Mouse (Mus musculus) CD4-positive, CD25-positive, alpha-beta regulatory T cell, adult 4 months (primary cell): ENCODE measurements around the gene Shroom3. TPM values are rescaled to one million over a fixed set of nuclear protein-coding genes. Genes with fewer than 3 reads are reported as not detected.

Experiments used
- ATAC-seq: one replicate; pipeline ENCODE4 v1.8.0; 2017
- polyA plus RNA-seq, 2 experiments: library from polyadenylated mRNA; unstranded; fragments of 100-300 nt; shearing (Covaris generic); gene quantifications; one replicate each; pipeline ENCODE4 v1.2.1; 2017

Gene Shroom3
- polyA plus RNA-seq, result not detected

GRCm38 (mm10) chr5:92683351-92683807 is at the start of gene Shroom3:
Gene Shroom3, plus strand, starts transcription at chr5:92683435.
- no peak for ATAC-seq

- no peak for ATAC-seq
Measured at GRCm38 (mm10) chr5:92633526-92633925, 49.7 kb upstream of the Shroom3 start.

DNA sequence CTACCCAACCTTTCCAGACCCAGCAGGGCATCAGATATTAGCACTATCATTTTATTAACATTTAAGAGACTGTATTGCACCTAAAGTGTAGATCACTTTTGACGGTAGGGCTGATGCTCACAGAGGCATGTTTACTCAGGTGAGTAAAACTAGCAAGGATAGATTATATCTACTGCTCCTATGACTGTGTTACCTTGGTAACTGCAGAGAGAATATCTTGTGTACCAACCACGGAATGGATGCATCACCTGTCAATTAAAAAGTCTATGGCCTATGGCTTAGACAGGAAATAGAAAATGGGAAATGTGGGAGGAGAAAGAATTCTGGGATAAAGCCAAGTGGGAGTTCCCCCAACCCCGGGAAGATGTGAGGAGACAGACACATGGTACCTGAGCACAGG is 48.3 kb upstream of the Shroom3 start:
- no peak for ATAC-seq

- ATAC-seq, result no peak
Measured at GRCm38 (mm10) chr5:92635891-92636290, 47.3 kb upstream of the Shroom3 start.

DNA sequence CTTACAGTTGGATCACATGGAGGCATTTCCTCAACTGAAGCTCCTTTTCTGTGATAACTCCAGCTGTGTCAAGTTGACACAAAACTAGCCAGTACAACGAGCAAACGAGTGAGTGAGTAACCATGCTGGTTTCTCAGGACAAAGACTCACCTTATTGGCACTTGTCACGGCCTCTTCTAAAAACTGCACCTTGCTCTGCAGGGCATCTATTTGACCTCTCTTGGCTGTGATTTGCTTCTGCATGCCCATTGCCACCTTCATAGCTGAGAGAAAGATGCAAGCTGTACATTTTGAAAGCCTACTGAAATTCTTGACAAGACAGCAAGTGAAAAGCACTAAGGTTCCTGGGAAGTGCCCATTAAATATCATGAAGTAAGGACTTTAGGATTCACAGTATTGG is 42.4 kb upstream of the Shroom3 start:
- ATAC-seq, result no peak

GRCm38 (mm10) chr5:92656256-92656655 is 27.0 kb upstream of the Shroom3 start:
- ATAC-seq, result peak; percentile 75

- no peak for ATAC-seq
Measured at GRCm38 (mm10) chr5:92664321-92664720, 18.9 kb upstream of the Shroom3 start.

- no peak for ATAC-seq
Measured at GRCm38 (mm10) chr5:92666860-92667259, 16.4 kb upstream of the Shroom3 start.

DNA sequence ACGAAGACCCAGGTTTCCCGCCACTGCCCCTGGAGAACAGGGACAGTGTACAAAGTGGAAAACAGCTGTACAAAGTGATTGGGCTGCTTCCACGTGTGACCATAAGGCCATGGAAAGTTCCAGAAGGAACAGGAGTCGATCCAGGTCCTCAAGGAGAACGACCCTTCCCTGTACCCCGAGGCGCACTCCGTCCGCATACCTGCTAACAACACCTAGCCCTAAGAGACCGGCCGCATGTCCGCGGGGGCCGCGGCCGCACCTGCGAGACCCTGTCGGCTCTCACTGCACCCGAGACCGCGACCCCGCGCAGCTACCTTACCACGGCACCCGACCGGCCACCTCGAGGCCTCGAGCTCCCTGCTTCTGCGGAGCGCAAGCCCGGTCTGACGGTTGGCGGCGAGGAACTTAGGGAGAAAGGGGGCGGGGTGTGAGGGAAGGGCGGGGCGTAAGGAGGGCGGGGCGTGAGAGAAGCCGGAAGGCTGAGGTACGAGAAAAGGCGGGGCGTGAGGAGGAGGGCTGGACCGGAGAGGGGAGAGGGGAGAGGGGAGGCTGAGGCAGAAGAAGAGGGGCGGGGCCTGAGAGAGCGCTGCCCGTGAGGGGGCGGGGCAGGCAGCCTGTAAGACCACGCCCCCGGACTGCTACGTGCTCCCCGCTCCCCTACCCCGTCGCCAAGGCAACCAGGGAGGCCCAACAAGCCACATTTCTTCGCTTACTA is 8.2 kb upstream of the Shroom3 start, which contains the start of gene Ccdc158:
Ccdc158 (minus strand) TSS at position 413 of the 715 bp plus-strand sequence.
- peak; percentile 78 for ATAC-seq

GRCm38 (mm10) chr5:92675574-92675920 is 7.7 kb upstream of the Shroom3 start:
- no peak for ATAC-seq

- no peak for ATAC-seq
Measured at GRCm38 (mm10) chr5:92679441-92679840, 3.8 kb upstream of the Shroom3 start.

DNA sequence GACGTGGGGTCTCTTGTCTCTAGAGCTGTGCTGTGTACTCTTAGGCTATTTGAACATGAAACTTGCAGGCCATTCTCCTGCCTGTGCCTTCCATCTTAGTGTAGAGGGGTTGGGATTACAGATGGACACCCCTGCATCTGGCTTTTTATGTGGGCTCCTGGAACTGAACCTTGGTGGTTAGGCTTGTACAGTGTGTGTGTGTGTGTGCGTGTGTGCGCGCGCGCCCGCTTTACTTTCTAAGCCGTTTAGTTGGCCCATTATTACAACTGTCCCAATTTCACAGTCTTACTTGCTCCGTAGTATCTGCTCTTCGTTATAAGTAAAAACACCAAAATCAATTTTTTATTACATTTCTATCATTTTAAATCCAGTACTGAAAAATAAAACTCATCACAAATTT is 1.4 kb upstream of the Shroom3 start:
- no peak for ATAC-seq

DNA sequence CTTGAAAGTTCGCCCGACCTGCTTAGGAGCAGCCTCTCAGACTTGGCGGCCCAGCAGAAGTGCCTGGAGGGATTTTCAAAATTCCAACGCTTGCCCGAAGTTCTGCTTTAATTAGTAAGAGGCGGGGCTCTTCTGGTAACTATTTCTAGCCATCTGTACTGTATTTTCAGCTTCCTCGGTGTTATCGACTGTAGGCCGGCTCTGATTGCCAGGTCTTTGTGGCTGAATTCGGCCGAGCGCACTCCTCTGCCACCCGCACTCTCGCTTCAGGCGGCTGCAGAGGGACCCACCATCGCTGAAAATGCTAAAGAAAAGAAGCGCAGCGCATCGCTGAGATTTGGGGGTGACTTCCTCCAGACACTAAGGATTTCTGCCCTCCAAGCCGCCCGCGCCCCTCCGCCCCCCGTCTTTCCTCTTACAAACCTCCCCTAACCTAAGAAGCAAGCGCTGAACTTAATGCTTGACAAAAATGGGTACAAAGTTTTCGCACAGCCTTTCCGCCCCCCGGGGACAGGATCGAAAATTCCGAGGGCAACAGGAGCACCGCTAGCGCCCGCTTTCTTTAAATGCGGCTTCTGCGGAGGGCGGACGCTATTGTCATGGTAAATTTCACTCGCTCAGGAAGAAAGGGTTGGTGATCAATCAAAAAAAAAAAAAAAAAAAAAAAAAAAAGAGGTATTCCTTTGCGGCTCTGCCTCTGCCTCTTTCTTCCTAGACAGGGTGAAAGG is 450 bp upstream of the Shroom3 start:
- ATAC-seq, result no peak

DNA sequence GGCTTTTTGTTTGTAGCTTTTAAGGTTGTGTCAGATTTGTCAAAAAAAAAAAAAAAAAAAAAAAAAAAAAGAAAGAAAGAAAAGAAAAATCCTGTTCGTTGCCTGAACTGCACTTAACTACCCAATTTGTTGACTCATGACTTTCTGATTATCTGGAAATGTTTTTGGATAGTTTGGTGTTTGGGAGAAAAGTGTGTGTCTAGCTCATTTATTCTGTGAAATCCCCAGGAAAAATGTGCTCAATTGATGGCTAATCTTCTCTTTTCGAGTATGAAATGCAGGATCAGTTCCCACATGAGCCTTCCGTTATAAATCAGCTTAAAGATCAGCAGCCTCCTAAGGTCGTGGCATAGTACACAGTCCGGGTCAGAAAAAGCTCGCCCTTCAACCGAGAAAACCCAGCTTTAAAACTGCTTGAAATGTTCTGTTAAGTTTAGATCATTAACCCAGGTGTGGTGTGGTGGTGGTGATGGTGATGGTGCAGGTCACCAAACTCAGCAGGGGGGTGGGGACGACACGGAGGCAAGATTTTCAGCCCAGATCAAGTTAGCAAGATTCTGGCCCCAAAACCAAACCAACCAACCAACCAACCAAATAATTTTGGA is 738 bp downstream of the Shroom3 start:
- ATAC-seq, result no peak

- no peak for ATAC-seq
Measured at GRCm38 (mm10) chr5:92684715-92685460, 1.7 kb downstream of the Shroom3 start.

DNA sequence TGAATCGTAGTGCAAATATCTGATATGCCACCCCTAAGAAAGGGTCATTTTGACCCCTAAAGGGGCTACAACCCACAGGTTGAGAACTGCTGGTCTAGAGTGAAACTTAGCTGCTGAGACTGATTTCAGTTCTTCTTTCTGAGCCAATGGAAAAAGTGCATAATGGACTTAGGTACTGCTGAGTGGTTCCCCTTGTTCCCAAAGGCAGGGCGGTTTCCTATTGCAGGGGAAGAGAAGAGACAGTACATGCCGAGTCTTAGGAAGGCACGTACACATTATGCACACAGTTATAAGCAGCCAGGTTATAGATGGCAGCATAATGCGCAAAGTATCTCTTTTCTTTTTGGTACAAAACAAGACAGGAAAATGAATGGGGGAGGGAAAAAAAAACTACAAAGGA is 4.9 kb downstream of the Shroom3 start:
- no peak for ATAC-seq

GRCm38 (mm10) chr5:92688569-92688968 is 5.3 kb downstream of the Shroom3 start:
- no peak for ATAC-seq

- ATAC-seq, result no peak
Measured at GRCm38 (mm10) chr5:92692206-92693007, 9.2 kb downstream of the Shroom3 start.

DNA sequence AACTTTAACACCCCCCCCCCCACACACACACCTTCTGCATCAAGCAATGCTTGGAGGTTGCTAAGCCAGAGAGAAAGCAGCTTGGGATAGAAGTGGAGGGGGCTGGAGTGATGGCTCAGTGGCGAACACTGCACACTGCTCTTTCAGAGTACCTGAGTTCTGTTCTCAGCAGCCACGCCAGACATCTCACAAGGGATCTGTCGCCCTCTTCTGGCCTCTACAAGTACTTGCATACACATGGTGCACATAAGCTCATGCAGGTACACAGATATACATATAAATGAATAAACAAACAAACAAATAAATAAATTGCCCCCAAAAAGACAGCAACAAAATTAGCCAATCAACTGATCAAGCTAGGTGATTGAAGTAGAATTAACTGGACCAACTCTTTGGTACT is 10.5 kb downstream of the Shroom3 start:
- no peak for ATAC-seq

DNA sequence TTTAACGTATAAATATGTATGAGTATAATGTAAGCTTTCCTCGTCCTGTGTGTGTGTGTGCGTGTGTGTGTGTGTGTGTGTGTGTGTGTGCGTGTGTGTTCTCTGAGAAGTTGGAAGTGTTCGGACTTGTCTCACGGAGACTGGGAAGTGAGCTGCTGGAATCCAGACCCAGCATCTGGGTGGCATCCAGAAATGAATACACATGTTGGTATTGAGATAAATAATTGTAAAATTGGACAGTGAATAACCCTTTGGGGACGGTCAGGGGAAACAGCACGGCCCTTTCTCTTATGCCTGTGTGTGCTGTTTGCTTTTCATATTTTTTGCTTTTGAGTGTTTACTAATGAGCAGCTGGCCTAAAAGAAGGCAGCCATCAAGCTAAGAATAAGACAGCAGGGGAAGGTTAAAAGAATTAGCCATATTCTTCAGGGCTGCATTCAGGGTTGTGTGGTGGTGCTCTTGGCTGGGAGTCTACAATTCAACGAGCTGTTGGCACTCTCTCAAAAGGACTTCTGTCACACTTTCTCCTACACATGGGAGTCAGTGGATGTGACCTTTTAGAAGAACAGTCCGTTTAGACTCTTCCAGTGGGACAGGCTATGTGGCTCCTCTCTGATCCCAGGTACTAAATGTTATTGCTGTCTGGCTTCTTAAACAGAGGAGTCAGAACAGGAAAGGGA is 11.2 kb downstream of the Shroom3 start:
- no peak for ATAC-seq

DNA sequence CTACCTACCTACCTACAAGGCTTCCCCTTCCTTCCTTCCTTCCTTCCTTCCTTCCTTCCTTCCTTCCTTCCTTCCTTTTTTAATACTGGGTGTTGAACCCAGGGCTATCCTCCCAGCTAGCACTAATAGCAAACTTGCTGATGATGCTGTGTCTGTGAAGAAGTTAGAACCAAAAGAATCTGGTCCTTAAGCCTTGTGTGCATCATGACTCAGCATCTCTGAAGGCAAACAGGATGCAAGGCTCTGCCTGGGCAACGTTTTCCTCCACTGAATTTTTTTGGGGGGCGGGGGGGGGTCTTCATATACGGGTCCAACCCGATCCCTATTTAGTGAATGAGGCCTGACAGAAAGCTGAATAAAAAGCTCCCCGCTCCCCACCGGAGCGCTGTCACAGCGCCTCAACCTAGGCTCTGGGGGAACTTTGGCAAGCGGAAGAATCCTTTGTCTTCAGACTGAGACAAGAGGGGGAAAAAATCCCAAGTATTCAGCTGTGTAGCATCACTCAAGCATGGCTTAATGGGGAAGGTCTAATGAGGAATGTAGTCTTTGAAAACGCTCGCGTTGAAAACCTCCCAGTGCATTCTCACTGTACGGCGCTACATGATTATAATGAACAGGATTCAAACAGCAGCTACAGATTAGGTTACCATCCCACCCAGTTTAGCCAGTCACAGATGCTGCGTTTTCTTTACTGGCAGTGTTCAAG is 15.0 kb downstream of the Shroom3 start:
- no peak for ATAC-seq
